Mouse (Mus musculus): Measurements from ENCODE around the gene Ms4a6d. TPM values are rescaled to one million over a fixed set of nuclear protein-coding genes. Genes with fewer than 3 reads are reported as not detected.

Ms4a6d gene
- 6.1 and 6.2 TPM in 2 replicates for polyA plus RNA-seq (2012; rRNA removed)

GRCm38 (mm10) chr19:11604603-11605002, at the start of gene Ms4a6d:
Gene Ms4a6d, minus strand, starts transcription at chr19:11604849.

GRCm38 (mm10) chr19:11640732-11641131, 36.1 kb upstream of the Ms4a6d start, which contains the start of gene Ms4a3:
Gene Ms4a3, minus strand, starts transcription at chr19:11640851.

GRCm38 (mm10) chr19:11623551-11623950, 18.9 kb upstream of the Ms4a6d start, which contains the start of gene Ms4a2:
Gene Ms4a2, minus strand, starts transcription at chr19:11623719.

Other genes starting within 250 kb of the Ms4a6d start
- gene Ms4a4a, start 229.3 kb downstream of the Ms4a6d start, polyA plus RNA-seq (2012; rRNA removed), result 0.68 TPM in 2 replicates
- gene Ms4a4c, start 200.1 kb downstream of the Ms4a6d start, polyA plus RNA-seq (2012; rRNA removed), result 1.7 and 3.1 TPM in 2 replicates
- 0.41 and 0.71 TPM in 2 replicates for gene Ms4a4b, start 161.3 kb downstream of the Ms4a6d start, polyA plus RNA-seq (2012; rRNA removed)
- 10.9 and 11.9 TPM in 2 replicates for gene Ms4a6c, start 135.5 kb downstream of the Ms4a6d start, polyA plus RNA-seq (2012; rRNA removed)
- gene Gm8369, start 118.9 kb downstream of the Ms4a6d start, polyA plus RNA-seq (2012; rRNA removed), result 1.0 and 1.4 TPM in 2 replicates
- 6.1 and 8.9 TPM in 2 replicates for gene Ms4a6b, start 88.3 kb downstream of the Ms4a6d start, polyA plus RNA-seq (2012; rRNA removed)
- 0.84 and 0.89 TPM in 2 replicates for gene Ms4a4d, start 68.0 kb downstream of the Ms4a6d start, polyA plus RNA-seq (2012; rRNA removed)
- 0.52 and 0.58 TPM in 2 replicates for gene Ms4a2, start 18.9 kb upstream of the Ms4a6d start, polyA plus RNA-seq (2012; rRNA removed)
- gene Ms4a3, start 36.0 kb upstream of the Ms4a6d start, polyA plus RNA-seq (2012; rRNA removed), result 20.7 and 27.6 TPM in 2 replicates
- gene Oosp2, start 55.7 kb upstream of the Ms4a6d start, polyA plus RNA-seq (2012; rRNA removed), result 0.11 TPM in 1 of 2 replicates, not detected in the other
- gene Oosp1, start 86.3 kb upstream of the Ms4a6d start, polyA plus RNA-seq (2012; rRNA removed), result 0.06 and 0.12 TPM in 2 replicates
- not detected in 2 replicates for gene Oosp3, start 92.2 kb upstream of the Ms4a6d start, polyA plus RNA-seq (2012; rRNA removed)
- gene Gif, start 142.7 kb upstream of the Ms4a6d start, polyA plus RNA-seq (2012; rRNA removed), result 0.01 TPM in 1 of 2 replicates, not detected in the other
- gene Mrpl16, start 165.5 kb upstream of the Ms4a6d start, polyA plus RNA-seq (2012; rRNA removed), result 22.2 and 23.1 TPM in 2 replicates
- 1.2 and 1.4 TPM in 2 replicates for gene Stx3, start 214.6 kb upstream of the Ms4a6d start, polyA plus RNA-seq (2012; rRNA removed)
- not detected in 2 replicates for gene Olfr1417, start 234.4 kb upstream of the Ms4a6d start, polyA plus RNA-seq (2012; rRNA removed)